Mouse (Mus musculus): ENCODE measurements around the gene Gm10639.
"Not testable (repeated sequence)": the region's sequence is repeated elsewhere in the genome, so short reads cannot be mapped to it uniquely, and the experiment has no call there.

The Gm10639 gene

DNA sequence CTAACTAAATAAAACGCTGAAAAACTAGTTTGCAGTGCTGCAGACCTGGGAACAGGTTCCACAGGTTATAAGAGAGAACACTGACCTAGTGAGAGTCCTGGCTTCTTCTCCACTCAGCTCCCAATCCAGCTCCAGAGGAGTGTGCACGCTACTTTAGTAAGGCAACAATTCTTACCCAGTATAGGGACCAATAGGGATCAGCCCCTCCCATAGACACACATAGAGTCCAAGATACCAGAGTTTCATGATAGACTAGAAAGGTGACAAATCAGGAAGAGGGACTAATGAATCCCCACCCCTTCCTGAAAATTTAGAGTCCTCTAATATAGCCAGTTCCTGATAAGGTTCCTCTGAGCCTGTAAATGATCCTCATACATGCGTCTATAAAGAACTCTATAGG lies 57.3 kb downstream of the Gm10639 start:
- in situ Hi-C loops (cut with MboI, MseI): no loop called here

DNA sequence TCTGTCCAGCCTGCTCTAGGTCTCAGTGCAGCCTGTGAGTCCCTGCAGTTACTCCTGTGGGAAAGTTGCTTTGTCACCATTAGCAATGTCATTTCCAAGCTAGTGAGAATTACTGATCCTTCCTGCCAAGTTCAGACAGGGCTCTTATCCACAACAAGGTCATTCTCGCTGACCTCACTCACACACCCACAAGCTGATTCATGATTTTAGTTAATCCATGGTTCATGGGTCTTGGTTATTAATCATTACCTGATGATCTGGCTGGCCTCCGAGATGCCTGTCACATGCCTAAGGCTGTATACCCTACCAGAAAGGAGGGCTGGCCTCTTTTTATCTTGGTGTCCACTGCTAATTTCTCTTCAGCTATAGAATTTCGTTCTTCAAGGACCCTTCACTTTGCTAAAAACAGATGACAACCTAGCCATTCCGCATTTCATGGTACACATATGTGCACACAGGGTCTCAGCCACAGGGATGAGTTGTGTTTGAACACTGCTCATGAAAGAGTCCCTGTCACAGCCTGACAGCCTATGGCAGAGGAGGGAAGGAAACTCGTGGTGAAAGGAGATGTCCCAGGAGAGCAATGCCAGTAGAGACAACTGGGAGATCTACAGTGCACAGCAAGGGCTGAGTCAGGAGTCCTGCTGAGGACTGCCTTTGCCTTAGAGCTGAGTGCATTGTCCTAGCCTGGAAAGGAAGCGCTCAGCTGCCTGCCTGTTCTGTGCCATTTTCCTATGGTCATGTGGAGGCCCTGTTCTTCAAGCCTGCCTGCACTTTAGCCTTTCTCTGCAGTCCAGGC lies 58.7 kb downstream of the Gm10639 start:
- in situ Hi-C loops (cut with MboI, MseI): not testable (repeated sequence)

DNA sequence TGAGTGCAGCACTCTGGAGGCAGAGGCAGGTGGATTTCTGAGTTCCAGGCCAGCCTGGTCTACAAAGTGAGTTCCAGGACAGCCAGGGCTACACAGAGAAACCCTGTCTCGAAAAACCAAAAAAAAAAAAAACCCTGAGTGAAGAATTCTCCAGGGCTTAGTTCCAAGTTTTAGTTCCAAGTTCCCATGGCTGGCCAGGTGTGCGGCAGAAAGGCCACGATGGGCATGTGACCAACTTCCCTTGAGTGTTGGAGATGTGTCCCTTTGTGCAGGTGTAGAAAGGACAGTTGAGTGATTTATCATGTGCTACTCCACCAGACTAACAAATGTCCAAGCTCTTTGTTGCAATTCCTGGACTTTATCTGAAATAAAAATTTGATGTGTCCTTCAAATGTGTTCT lies 59.4 kb downstream of the Gm10639 start:
- in situ Hi-C loops (cut with MboI, MseI): not testable (repeated sequence)

DNA sequence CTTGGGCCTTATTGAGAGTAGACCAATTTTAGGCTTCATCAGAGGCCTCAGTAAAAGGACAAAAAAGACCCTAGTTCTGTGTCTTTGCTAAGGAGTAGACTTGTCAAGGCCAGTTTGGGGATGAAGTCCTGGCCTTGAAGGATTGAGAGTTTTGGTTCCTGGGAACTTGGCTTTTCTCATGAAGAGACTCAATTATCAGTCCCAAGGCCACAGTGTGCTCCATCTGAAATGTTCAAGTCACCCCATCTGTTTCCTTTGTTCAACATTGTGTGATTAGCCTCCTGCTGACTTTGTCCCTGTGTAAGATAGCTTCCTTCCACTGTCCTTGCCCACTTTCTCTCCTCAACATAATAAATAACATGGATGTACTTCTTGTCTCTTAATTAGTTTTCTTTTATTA lies 60.3 kb downstream of the Gm10639 start:
- in situ Hi-C loops (cut with MboI, MseI): not testable (repeated sequence)

DNA sequence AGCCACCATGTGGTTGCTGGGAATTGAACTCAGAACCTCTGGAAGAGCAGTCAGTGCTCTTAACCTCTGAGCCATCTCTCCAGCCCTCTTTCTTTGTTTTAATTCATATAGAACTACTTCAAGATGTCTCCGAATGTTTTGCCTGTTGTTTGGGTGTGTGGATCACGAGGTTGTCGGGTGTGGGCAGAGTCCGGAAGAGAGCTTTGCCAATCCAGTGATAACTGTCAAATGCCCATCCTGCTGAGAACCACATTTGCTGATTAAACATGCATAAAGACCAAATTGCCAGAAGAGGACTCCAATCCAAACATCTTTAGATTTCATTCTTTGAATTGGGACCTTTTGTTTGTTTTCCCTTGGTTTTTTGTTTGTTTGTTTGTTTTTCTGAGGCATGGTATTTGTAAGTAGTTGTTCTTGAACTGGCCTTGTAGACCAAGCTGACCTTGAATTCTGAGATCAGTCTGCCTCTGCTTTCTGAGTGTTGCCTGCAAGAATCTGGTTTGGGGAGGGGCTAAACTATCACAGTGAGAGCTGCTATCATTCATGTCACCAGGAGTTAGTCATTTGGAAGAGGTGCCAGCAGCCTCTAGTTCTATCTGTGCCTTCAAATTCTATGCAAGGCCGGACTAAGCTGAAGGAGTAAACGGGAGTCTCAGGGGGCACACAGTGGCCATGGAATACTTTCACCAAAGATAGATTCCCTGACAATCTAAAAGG lies 61.9 kb downstream of the Gm10639 start:
- in situ Hi-C loops (cut with MboI, MseI): no loop called here
